Mouse (Mus musculus): ENCODE results near the gene Etv2.

Etv2 gene

GRCm38 (mm10) chr7:30613529-30614112 is 22.0 kb downstream of the Etv2 start:
- peak; percentile 53 for DNase-seq (ENCODE audit: low spot score)

GRCm38 (mm10) chr7:30612654-30613402 is 22.8 kb downstream of the Etv2 start, which contains the start of gene Upk1a:
TSS of gene Upk1a (minus strand) at chr7:30612847.
- DNase-seq (ENCODE audit: low spot score), result no peak

- DNase-seq (ENCODE audit: low spot score), result no peak
Measured at GRCm38 (mm10) chr7:30610043-30610442, 25.6 kb downstream of the Etv2 start.

- no peak for DNase-seq (ENCODE audit: low spot score)
Measured at GRCm38 (mm10) chr7:30608476-30608875, 27.2 kb downstream of the Etv2 start.

GRCm38 (mm10) chr7:30607706-30608309 is 27.8 kb downstream of the Etv2 start:
- DNase-seq (ENCODE audit: low spot score), result peak; percentile 40

- DNase-seq (ENCODE audit: low spot score), result no peak
Measured at GRCm38 (mm10) chr7:30604944-30605343, 30.7 kb downstream of the Etv2 start.

- no peak for DNase-seq (ENCODE audit: low spot score)
Measured at GRCm38 (mm10) chr7:30604424-30604823, 31.2 kb downstream of the Etv2 start.

DNA sequence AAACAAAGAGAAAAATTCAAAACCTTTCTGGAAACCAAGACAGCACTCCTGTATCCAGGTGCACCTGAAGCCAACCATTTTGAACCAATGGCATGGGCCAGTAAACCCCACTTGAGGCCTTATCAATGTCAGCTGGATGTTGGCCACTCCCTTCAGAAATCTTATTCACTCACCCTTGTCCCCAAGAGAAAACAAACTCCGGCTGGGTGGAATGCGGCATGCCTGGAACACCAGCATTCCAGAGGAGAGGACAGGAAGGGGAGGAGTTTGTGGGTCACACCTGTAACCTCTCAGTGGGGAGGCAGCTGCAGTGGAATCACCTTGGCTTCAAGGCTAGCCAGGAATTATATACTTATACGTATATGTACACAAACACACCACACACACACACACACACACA is 33.1 kb downstream of the Etv2 start:
- DNase-seq (ENCODE audit: low spot score), result no peak

- no peak for DNase-seq (ENCODE audit: low spot score)
Measured at GRCm38 (mm10) chr7:30600651-30601050, 35.0 kb downstream of the Etv2 start.

GRCm38 (mm10) chr7:30599933-30600353 is 35.7 kb downstream of the Etv2 start:
- peak; percentile 72 for DNase-seq (ENCODE audit: low spot score)

GRCm38 (mm10) chr7:30598786-30599185 is 36.9 kb downstream of the Etv2 start, which contains the start of gene Zbtb32:
TSS of gene Zbtb32 (minus strand) at chr7:30598909.
- no peak for DNase-seq (ENCODE audit: low spot score)

DNA sequence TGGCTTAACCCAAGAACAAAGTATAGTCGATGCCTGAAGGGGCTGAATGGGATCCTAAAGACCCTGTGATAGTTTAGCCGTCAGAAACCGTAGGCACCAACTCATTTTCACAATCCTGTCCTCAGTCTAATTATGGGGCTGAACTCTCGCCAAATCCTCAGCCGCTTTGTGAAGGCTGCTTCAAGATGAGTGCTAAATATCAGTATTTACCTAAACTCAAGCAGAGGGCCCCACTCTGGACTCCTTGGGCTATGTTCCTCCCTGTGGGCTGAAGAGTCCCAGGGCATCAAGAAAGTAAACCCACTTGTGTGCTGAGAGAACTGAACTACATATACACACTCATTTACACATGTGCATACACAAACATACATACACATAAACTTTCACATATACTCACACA is 38.8 kb downstream of the Etv2 start:
- DNase-seq (ENCODE audit: low spot score), result no peak

GRCm38 (mm10) chr7:30596093-30596492 is 39.6 kb downstream of the Etv2 start:
- DNase-seq (ENCODE audit: low spot score), result no peak

DNA sequence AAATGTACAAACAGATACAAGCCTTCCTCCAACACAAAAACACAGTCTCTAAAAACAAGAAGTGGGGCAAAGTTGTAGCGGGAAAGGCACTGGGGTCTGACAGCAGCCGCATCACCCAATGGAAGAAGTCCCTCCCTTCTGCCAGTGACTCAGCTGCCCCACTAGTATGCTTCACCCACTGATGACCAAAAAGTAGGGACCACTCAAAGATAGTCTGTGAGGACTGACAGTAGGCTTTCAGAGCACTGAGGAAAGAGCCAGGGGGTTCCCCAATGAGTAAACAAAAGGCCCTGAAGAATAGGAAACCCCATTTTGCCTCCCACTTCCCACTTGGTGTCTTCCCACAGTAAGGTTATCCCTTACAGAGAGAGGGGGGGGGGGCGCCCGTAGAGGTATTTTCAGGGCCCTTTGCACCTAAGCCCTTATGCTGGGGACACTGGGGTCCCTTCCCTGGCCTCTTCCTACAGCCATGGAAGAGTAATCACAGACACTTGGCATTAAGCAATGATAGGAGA is 41.1 kb downstream of the Etv2 start:
- no peak for DNase-seq (ENCODE audit: low spot score)

- no peak for DNase-seq (ENCODE audit: low spot score)
Measured at GRCm38 (mm10) chr7:30593579-30594509, 41.8 kb downstream of the Etv2 start.

GRCm38 (mm10) chr7:30592772-30593423 is 42.8 kb downstream of the Etv2 start:
- DNase-seq (ENCODE audit: low spot score), result no peak

- no peak for DNase-seq (ENCODE audit: low spot score)
Measured at GRCm38 (mm10) chr7:30591605-30591951, 44.1 kb downstream of the Etv2 start.

DNA sequence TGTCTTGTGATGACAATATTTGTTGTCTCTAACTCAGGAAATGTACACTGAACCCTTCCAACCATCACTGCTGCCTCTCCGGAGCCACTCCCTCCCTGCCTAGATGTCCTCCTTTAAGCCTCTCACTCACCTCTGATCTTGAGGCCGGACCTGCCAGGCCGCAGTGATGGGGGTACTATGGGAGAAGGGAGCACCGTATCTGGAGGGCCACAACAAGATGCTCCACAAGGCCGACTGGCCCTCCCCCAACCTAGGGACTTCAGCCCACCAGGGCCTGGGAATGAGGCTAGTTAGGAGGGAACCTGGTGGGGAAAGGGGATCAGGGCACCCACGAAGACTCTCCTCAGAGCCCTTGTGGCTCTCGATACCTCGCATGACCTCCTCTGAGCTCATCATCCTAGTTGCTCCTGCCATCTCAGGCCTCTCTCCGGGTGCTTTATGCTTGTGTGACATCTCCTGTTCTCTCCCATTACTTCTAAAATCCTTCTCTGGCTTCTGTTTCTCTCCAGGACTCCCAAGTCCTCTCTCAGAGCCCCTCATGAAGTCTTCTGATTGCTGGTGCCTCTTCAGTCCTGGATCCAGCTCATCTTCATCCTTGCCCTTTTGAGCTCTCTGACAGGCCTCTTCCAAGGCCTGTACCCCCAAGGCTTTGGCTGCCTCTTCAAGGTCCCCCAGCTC is 44.6 kb downstream of the Etv2 start:
- DNase-seq (ENCODE audit: low spot score), result no peak

DNA sequence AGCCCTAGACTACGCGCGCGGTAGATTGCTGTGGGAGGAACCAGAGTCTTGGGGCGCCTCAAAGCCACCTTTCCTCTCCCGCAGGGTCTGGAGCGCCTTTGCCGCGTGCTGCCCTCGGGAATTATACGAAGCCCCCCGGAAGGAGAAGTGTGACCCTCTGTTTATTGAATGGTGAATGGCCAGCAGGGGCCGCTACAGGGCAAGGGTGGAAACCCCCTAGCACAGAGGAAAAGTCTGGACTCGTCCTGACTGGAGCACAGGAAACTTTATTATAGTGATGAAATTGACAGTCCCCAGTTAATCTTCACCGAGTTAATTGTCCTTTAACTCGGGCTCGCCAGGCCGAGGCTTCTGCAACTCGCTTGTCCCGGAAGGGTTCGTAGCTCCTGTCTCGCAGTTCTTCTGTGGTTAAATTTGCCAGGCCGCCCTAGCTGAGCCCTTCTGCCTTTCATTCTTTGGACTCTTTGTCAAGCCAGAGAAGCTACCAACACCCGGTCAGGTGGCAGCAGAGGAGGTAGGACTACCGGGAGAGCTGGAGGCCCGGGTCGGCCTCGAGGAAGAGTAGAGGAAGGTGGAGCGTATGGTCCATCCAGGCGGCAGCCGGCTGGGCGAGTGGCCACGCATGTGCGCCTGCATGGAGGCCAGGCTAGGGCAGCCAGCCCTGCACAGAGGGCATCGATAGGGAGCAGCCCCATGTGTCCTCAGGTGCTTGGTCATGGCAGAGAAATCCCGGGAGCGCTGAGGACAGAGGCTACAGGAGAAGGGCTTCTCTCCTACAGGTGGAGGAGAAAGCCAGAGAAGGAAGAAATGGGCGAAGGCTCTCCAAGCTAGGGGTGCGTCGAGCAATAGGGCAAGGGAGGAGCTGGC is 46.0 kb downstream of the Etv2 start:
- peak; percentile 67 for DNase-seq (ENCODE audit: low spot score)
